Mouse (Mus musculus): ENCODE data around the gene Rere. TPM values are rescaled to one million over a fixed set of nuclear protein-coding genes. Genes with fewer than 3 reads are reported as not detected.

The Rere gene
- polyA plus RNA-seq, 1 experiment from 2014 or later, result 51.6 TPM

GRCm38 (mm10) chr4:150661886-150662285, 380.4 kb downstream of the Rere start:
- Histone ChIP-seq H3K4me1 (replicated peaks; ENCODE audit: control insufficient read depth, insufficient read depth, low read length) (0 out of 2 replicates have a peak, but pooled peaks cover 9% of the 10 kb centered on the region), H3K27me3 (ENCODE audit: control insufficient read depth, insufficient read depth, low read length) (peaks cover 3% of the 10 kb centered on the region; the same call in 1 of the 2 replicates), H3K4me2 (ENCODE audit: low read depth, low read length, severe bottlenecking) (peak overlapping the region; percentile 37), H3K36me3 (ENCODE audit: control insufficient read depth, insufficient read depth, low read length) (no peaks in the 10 kb centered on the region), H3K4me3 (ENCODE audit: low read depth, low read length) (peak overlapping the region; percentile 14; the same call in 1 of the 2 replicates), H3K9me3 (ENCODE audit: control insufficient read depth, low read length) (no peaks in the 10 kb centered on the region), H3K27ac (ENCODE audit: low read depth, low read length) (no peak overlapping the region), H3K9ac (ENCODE audit: low read length) (no peak overlapping the region)
- ATAC-seq (replicated peaks; ENCODE audit: low FRiP score) (no peak), DNase-seq (ENCODE audit: low spot score) (no peak)
- 4% methylated on average over 13 of the region's 13 CpGs for WGBS

DNA sequence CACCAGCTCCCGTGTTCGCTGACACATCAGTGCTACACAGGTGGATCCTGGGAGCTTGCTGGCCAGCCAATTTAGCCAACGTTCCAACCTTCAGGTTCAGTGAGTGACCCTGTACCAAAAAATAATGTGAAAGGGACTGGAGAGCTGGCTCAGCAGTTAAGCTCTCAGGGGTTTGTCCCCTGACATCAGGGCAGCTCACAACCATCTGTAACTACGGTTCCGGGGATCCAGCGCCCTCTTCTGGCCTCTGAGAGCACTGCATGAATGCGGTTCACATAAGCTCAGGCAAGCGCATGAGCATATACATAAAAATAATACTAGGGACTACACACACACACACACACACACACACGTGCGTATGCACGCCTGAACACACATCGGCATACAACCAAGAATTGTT, 381.7 kb downstream of the Rere start:
- ATAC-seq (replicated peaks; ENCODE audit: low FRiP score), result no peak
- no peak overlapping the region for H3K27ac ChIP-seq (ENCODE audit: low read depth, low read length)
- H3K9me3 ChIP-seq (ENCODE audit: control insufficient read depth, low read length), result no peaks in the 10 kb centered on the region
- no peak overlapping the region for H3K9ac ChIP-seq (ENCODE audit: low read length)
- H3K27me3 ChIP-seq (ENCODE audit: control insufficient read depth, insufficient read depth, low read length), result peaks cover 3% of the 10 kb centered on the region; the same call in 1 of the 2 replicates
- H3K4me3 ChIP-seq (ENCODE audit: low read depth, low read length), result no peak overlapping the region
- DNase-seq (ENCODE audit: low spot score), result peak; percentile 80
- 0 out of 2 replicates have a peak, but pooled peaks cover 9% of the 10 kb centered on the region for H3K4me1 ChIP-seq (replicated peaks; ENCODE audit: control insufficient read depth, insufficient read depth, low read length)
- WGBS, result 59% methylated on average over 12 of the region's 12 CpGs
- no peak overlapping the region for H3K4me2 ChIP-seq (ENCODE audit: low read depth, low read length, severe bottlenecking)
- H3K36me3 ChIP-seq (ENCODE audit: control insufficient read depth, insufficient read depth, low read length), result no peaks in the 10 kb centered on the region

DNA sequence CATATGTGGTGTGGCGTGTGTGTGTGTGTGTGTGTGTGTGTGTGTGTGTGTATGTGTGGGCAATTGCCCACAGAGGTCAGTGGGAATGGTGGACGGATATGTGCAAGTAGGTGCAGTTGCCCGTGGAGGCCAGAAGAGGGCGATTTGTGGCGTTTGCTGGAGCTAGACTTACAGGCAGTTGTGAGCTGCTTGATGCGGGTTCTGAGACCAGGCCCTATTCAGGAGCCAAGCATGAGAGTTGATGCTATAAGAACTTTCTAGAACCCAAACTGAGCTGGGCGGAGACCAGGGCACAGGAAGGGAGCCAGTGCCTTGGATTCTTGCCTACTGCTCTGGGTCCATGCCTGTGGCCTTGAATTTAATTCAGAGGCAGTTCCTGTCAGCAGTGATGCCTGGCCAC, 383.3 kb downstream of the Rere start:
- Histone ChIP-seq H3K9me3 (ENCODE audit: control insufficient read depth, low read length) (no peaks in the 10 kb centered on the region), H3K4me1 (replicated peaks; ENCODE audit: control insufficient read depth, insufficient read depth, low read length) (0 out of 2 replicates have a peak, but pooled peaks cover 9% of the 10 kb centered on the region), H3K36me3 (ENCODE audit: control insufficient read depth, insufficient read depth, low read length) (no peaks in the 10 kb centered on the region), H3K4me3 (ENCODE audit: low read depth, low read length) (no peak overlapping the region), H3K4me2 (ENCODE audit: low read depth, low read length, severe bottlenecking) (no peak overlapping the region), H3K9ac (ENCODE audit: low read length) (no peak overlapping the region), H3K27ac (ENCODE audit: low read depth, low read length) (no peak overlapping the region), H3K27me3 (ENCODE audit: control insufficient read depth, insufficient read depth, low read length) (peaks cover 3% of the 10 kb centered on the region; the same call in 1 of the 2 replicates)
- ATAC-seq (replicated peaks; ENCODE audit: low FRiP score) (no peak), DNase-seq (ENCODE audit: low spot score) (no peak)
- 81% methylated on average over 7 of the region's 7 CpGs for WGBS

DNA sequence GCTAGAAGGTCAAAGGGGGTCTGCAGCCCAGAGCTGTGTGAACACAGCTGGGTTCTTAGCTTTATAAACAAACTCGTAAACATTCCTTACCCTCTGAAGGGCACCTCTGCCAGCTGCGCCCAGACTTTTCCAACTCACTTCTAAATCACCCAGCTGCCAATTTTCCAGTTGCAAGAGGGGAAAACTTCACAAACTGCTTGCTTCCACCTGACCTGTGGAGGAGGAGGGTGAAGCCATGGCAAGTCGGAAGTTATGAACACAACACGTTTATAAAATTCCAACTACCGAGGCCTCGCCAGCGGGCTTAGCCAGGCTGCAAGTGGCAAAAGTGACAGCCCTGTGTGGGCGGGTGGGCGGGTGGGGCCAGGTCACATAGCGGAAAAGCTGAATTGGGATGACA, 384.4 kb downstream of the Rere start:
- Histone ChIP-seq H3K4me2 (ENCODE audit: low read depth, low read length, severe bottlenecking) (no peak overlapping the region), H3K36me3 (ENCODE audit: control insufficient read depth, insufficient read depth, low read length) (no peaks in the 10 kb centered on the region), H3K27ac (ENCODE audit: low read depth, low read length) (no peak overlapping the region), H3K27me3 (ENCODE audit: control insufficient read depth, insufficient read depth, low read length) (peaks cover 3% of the 10 kb centered on the region; the same call in 1 of the 2 replicates), H3K9ac (ENCODE audit: low read length) (no peak overlapping the region), H3K9me3 (ENCODE audit: control insufficient read depth, low read length) (no peaks in the 10 kb centered on the region), H3K4me3 (ENCODE audit: low read depth, low read length) (no peak overlapping the region), H3K4me1 (replicated peaks; ENCODE audit: control insufficient read depth, insufficient read depth, low read length) (0 out of 2 replicates have a peak, but pooled peaks cover 9% of the 10 kb centered on the region)
- 83% methylated on average over 10 of the region's 10 CpGs for WGBS
- no peak for DNase-seq (ENCODE audit: low spot score)
- ATAC-seq (replicated peaks; ENCODE audit: low FRiP score), result no peak

Other genes starting within 250 kb of the Rere start
- 0.21 and 0.24 TPM in 2 replicates for gene Gpr157, start 194.3 kb upstream of the Rere start, polyA plus RNA-seq (2014; fragmentation: Nextera tagmentation; extraction: Ambion mirVana)
- 1.1 and 1.8 TPM in 2 replicates for gene Slc2a5, start 162.4 kb upstream of the Rere start, polyA plus RNA-seq (2014; fragmentation: Nextera tagmentation; extraction: Ambion mirVana)
- not detected in 2 replicates for gene Slc2a7, start 132.7 kb upstream of the Rere start, polyA plus RNA-seq (2014; fragmentation: Nextera tagmentation; extraction: Ambion mirVana)
- gene Car6, start 80.3 kb upstream of the Rere start, polyA plus RNA-seq (2014; fragmentation: Nextera tagmentation; extraction: Ambion mirVana), result not detected in 2 replicates
- gene Eno1, start 44.9 kb upstream of the Rere start, polyA plus RNA-seq (2014; fragmentation: Nextera tagmentation; extraction: Ambion mirVana), result 1,858 and 1,977 TPM in 2 replicates